Mouse (Mus musculus): Measurements from ENCODE around the gene Sycn.

The Sycn gene

DNA sequence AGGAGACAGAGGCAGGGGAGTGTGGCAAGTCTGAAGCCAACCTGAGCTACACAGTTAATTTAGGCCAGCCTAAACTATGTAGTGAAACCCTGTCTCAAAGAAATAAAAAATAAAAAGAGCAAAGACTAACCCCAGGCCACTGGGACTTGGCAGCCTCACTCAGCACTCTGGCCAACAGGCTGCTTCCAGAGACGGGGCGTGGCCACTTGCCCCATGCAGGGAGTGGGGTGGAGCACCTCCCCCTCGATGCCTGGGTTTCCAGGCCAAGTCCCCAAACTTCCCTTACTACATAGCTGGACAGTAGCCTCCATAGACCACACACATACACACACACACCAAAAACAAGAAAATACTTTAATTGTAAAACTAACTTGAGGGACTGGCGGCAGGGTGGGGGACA, 17.8 kb downstream of the Sycn start:
- DNase-seq (ENCODE audit: low spot score): no peak

DNA sequence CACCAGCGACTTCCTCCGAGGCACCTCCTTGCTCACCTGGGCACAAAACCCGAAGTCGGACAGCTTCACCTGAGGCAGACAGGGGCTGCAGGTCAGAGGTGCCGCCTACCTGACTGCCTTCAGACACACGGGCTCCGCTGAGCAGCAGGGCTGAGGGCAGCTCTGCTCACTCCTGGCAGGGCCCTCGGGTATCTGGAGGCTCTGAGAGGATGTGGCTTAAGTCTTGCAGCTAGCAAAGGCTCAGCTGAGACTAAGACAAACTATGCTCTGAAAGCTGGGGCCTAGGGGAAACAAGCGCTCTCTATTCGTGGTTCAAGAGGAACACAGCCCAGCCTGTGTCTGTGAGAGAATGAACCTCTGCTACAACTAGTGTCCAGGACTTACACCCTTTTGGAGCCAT, 20.2 kb downstream of the Sycn start:
- no peak for DNase-seq (ENCODE audit: low spot score)

DNA sequence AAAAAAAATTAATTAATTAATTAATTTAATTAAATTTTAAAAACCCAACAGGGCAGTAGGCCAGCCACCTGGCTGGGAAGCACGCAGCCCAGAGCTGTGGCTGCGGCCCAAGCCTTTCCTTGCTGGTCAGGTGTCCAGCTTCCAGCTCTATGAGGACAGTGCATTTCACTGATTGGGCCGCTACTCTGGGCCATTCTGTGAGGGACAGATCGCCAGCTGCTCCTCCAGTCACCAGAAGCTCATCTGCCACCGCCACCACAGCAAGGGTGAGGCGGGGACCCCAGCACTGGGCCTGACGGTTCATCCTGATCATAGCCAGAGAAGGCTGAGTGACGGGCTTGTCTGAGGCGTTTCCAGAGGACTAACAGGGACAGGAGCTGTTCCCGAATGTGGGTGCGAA, 21.3 kb downstream of the Sycn start:
- DNase-seq (ENCODE audit: low spot score): no peak

DNA sequence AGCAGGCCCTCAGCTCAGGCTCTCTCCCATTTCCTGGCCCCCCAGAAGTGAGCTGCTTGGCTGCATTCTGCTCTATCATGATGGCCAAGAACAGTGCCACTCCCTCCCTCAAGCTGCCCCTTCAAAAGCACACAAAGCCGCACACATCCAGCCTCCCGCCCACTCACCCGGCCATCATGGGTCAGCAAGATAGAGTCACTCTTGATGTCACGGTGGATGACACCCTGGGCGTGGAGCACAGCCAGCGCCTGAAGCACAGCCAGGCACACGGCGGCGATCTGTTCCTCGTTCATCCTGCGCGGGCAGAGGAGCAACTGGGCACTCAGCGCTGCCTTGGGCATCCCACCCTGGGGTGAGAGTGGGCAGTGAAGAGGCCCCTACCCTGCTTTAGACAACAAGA, 21.7 kb downstream of the Sycn start:
- no peak for DNase-seq (ENCODE audit: low spot score)

DNA sequence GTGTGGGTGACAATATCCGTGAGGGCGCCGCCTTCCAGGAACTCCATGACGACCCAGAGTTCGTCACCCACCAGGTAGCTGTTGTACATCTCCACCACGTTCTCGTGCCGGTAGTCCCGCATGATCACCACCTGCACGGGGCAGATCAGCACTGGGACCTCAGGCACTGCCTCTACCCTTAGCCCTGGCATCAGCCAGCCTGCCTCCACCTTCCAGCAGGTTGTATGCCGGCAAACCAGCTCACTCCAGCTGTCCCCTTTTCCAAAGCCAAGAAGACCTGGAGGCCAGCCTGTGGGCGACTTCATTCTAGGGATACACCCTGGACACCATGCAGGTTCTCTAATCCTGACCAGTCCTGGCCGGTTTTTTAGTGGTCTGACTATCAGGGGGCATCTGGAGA, 22.3 kb downstream of the Sycn start:
- no peak for DNase-seq (ENCODE audit: low spot score)

DNA sequence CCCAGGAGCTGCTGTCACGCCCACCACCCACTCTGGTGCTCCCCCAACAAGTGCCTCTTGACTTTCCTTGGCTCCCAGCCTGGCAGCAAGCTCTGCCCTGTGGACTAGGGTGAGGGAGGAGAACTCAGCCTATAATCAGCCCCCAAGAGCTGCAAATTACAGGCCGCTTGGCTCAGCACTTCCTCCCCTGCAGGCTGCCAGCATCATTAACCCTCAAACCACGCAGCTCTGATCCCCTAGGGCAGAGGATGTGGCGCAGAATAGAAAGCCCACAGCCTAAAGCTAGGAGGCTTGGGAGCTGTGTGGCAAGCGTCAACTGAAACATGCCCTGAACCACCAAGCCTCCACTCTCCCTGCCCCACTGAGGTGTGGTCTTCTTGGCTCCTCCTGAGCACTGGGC, 24.7 kb downstream of the Sycn start:
- no peak for DNase-seq (ENCODE audit: low spot score)

DNA sequence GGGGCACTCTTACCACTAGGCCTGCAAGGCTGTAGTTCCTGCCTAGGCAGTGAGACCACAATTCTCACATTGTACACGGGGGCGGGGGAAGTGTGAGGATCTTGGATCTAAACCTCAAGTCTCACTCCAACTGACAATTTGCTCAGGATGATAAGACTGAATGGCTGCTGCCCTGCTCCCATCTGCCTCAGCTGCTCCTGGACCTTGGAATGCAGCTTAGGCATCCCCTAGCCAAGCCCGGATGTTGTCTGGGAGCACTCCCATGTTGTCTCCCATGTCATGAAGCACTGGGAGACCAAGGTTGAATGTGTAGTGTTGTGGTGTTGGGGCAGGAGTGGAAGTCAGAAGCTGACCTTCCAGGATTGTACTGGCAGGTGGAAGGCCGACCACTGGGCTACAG, 26.9 kb downstream of the Sycn start:
- DNase-seq (ENCODE audit: low spot score): no peak

DNA sequence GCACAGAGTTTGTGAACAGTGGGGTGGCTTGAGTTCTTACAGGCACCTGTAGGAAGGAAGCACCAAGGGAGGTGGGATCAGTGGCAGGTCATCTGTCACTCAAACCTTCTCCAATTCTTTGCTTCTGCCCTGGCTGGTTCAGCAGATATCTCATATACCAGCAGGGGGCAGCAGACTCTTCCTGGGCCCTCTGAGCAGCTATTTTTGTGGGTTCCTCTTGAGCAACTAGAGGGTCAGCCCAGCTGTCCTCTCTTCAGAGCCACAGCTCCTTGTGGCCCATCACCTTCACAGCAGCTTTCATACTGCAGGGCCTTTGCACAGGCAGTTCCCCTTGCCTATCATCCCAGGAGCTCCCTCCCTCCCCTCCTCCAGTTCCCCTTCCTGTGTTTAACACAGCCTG, 27.6 kb downstream of the Sycn start:
- peak; percentile 66 for DNase-seq (ENCODE audit: low spot score)

DNA sequence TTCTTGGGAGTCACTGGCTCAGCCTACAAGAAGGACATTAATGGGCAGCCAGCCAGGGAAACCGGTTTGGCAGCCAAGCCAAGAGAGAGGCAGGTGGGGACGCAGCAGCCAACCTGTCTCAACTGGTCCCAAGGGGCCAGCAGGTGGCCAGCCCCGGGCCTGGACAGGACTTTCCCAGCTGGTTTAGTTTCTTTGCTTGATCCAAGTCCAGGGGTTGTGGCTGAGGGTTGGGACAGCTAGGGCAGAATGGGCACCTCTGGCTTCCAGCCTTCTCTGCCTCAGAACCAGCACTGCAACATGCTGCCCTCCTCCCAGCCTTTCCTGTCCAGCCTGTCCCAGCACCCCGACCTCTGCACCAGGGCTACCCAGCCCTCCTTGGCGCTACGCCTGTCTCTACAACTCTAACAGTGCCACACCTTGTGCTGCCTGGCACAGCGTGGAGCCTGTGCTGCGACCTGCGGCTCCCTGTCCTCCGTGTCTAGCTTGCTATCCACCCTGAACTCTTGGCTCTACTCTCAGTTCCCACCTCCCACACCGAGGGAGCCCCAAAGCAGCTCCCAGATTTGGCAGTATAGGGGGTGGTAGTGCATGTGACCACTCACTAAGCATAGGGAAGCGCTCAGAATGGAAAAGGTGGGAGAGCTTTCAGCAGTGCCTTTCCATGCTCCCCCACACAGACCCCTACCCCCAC, 29.8 kb downstream of the Sycn start:
- DNase-seq (ENCODE audit: low spot score): peak; percentile 92

DNA sequence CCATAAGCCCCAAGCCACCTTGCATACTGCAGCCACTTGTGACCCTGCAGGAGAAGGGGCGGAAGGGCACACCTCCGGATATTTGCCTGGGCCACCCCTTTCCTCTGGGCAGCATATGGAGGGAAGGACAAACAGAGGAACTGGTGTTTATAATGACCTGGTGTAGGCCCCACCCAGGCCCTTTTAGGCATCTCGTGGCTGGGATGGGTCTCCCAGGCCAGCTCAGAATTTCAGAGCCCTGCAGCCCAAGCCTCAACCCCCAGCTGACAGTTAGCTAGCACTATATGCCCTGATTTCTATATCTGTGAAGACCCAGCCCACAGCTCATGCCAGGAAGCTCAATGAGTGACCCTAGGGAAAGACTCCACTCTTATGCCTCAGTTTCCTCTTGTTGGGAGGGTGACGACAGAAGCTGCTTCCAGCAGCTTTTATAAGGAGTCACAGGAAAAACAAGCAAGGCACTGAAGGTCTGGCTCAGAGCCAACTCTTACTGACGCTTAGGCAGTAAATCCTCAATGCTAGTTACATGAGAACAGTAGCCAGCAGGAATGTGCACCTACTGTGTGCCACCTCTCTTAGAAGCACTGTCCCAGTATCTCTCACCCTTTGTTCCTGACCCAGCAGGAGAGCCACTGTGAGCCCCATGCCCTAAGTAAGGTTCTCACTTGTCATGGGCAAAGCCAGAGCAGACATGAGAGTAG, 30.4 kb downstream of the Sycn start:
- no peak for DNase-seq (ENCODE audit: low spot score)

DNA sequence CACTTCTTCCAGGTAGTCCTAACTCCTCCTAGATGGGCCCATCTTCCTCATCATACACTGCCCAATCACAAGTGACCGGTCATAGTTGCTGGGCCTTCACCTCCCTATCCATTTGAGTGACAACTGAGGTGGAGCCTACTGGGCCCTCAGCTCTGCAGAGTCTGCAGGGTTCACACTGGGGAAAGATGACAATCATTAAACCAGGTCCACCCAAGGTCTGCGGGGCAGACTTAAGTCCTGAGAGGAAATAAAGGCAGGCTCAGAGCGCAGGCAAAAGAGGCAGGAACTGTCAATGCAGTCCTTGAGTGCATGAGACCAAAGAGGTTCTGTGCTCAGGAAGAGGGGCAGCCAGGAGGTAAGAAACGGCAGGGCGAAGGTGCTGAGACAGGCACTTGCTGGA, 32.0 kb downstream of the Sycn start:
- DNase-seq (ENCODE audit: low spot score): no peak

DNA sequence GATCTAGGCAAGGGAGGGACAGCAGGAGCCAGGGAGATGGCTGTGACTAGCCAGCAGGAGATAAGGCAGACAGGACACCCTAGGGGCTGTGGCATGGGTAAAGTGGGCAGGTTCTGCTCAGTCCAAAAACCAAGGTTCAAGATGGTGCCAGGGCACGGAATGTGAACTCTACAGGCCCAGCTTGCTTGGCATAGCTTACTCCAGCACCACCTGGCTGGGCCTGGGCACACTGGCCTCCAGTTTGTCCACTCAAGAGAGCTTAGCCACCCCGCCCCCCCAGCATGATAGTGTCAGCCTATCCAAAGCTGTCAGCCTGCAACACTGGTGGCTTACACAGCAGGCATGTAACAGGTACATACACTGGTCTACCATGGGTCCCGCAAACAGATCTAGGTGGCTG, 32.6 kb downstream of the Sycn start:
- DNase-seq (ENCODE audit: low spot score): no peak

DNA sequence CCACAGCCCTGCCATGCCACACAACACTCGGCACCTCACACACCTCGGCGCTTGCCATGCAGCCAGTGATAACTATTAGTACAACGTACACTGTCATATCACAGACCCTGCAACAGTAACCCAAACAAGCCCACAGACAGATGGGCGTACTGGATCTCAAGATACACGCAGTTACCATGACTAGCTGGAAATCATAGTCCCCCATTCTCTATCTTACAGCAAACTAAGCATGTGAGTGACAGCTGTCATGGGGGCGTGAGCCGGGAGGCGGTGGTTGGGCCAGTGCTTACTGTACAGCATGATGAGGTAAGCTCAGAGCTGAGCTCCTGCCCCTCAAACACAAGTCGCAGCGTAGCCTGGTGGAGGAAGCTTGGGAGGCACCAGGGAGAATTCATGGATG, 34.9 kb downstream of the Sycn start:
- no peak for DNase-seq (ENCODE audit: low spot score)

DNA sequence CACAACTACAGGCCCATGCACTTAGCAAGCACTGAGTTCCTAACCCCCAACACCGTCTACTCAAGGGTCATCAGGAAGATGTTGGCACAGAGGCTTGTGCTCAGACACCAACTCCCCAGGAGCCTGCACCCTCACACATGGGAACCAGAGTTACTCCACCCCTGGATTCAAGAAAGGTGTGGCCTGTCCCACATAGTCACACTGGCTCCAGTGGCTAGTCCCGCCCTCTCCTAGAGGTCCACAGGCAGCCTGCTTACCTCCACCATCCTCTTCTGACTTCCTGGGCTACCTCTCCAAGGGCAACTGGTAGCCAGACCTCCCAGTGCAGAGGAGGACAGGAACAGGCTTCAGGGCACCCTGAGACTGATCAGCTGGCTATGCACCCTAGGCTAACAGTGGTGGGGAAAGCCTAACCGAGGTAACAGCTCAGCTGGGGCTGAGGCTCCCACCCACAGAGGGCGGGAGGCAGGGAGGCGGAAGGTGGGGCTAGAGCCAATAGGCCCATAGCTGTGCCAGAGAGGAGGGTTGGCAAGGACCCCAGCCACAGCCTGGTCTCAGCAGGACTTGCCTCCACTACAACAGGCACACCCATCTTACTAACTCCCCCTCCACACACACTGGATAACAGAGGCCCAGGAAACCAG, 35.7 kb downstream of the Sycn start:
- DNase-seq (ENCODE audit: low spot score): peak; percentile 76

DNA sequence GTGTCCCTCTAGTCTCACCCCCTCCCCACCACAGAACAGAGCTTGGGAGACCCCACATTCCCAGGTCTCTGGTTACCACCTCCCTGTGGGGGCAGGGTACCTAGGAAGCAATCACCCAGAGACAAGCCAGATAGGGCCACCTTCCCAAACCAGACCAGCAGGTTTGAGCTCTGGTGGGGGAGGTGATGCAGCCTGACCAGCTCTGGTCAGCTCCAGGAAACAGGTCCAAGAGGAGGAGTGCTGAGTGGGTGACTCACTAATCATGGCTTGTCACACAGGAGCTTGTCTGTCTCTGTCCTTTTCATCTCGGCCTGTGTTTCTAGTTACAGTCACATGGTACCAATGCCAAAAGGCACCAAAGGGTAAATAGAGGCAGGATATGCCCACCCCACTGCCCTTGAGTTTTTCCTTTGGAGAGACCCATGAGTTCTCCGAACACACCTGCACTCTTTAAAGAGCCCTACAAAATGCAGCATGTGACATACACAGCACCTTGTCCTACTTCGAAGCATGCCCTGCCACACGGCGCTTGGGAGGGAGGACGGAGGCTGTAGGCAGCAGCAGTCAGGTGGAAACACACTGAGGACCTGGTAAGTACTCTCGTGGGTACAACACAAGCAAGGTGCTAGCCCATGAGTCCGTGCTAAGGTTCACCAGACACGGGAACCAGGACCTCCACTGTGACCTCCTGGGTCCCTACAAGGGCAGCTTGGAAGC, 37.3 kb downstream of the Sycn start:
- peak; percentile 67 for DNase-seq (ENCODE audit: low spot score)

DNA sequence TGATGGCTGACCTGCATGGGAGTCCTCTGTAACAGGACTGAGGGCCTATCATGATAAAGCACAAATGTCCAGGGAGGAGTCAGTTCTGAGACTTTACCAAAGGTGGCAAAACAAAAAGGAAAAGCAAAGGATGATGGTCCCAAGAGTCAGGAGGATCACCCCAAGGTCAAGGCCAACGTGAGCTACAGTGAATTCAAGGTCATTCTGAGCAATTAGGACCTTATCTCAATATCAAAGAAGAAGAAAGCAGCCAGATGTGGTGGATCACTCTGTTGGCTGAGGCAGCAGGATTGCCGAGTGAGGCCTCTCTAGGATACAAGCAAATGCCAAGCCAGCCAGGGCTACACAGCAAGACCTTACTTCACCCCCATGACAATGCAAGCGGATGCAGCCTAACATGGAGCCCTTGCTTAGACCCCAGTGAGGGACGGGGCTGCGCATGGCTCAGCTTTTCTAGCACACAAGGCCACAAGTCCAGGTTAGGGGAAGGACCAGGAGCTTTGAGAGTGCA, 37.9 kb downstream of the Sycn start:
- DNase-seq (ENCODE audit: low spot score): no peak

DNA sequence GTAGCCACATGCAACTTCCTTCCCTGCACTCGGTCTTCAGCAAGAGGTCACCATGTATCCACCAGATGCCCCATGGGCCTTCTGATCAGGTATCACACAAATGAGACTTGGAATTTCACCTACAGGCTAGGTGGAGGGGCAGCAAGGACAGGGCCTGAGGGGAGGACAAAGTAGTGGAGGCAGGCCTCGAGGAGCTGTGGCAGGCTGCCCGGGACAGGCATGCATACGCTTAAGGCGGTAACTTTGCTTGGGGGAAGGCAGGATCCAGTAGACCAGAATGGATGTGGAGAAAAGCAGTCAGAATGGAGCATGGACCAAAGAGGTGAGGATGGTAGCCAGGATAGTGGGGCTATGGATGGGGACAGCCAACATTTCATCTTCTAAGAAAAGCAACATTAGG, 39.1 kb downstream of the Sycn start:
- DNase-seq (ENCODE audit: low spot score): no peak

DNA sequence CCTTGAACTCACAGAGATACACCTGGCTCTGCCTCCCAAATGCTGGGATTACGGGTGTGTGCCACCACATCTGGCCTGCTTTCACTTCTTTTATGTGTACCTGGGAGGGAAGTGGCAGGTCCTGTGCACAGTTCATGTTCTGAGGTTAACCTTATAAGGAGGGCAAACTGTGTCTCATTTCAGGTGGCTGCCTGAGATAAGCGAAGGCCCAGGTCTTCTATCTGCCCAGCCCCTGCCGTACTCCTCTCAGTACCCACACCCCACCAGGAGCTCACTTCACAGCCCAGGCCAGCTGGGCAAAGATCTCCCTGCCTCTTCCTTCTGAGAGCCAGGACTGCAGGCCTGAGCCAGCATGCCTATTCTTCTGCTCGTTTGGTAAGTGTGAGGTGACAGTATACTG, 41.0 kb downstream of the Sycn start:
- no peak for DNase-seq (ENCODE audit: low spot score)

DNA sequence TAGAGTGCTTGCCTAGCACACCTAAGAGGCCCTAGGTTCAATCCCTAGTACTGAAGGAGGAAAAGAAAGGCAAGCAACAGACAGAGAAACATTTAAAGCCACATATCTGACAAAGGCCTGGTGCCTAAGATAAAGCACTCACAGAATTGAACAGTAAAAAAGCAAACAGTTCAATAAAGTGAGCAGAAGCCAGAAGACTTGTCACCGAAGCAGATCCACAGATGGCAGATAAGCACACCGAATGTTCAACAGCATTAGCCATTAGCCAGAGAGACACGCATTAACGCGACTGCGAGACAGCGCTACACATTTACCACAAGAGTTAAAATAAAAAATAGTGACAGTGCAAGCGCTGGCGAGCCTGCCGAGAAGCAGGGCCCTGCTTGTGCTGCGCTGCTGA, 42.2 kb downstream of the Sycn start:
- no peak for DNase-seq (ENCODE audit: low spot score)

DNA sequence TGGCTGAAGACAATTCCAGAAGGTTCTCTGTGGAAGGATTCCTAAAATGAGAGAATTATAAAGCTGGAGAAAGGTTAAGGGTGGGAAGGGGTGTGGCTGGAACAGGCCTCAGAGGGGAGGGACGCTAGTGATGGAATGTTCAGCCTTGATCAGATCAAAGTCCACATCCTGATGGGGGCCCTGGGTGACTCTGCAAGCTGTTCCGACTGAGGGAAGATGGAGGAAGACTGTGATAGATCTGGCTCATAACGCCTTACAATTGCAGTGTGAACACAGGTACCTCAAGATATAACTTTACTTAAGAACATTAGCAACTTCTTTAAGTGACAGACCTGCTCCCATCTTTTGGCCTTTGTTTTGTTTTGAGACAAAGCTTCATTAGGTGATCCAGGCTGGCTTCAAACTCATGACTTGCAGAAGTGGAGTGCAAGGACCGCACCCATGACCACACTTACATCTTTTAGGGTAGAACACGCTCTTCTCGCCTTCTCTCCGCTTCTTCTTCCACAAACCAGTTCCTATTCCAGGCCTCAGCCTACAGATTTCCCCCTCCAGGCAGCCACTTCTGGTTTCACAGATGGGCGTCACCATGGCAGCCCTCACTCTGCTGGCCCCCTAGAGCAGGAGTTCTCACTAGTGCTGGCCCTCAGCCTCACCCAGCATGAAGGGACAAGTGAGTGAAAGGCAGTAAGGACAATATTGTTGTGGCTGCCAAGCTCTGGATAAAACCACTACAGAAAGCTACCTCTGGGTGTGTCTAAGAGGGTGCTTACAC, 43.1 kb downstream of the Sycn start:
- no peak for DNase-seq (ENCODE audit: low spot score)

DNA sequence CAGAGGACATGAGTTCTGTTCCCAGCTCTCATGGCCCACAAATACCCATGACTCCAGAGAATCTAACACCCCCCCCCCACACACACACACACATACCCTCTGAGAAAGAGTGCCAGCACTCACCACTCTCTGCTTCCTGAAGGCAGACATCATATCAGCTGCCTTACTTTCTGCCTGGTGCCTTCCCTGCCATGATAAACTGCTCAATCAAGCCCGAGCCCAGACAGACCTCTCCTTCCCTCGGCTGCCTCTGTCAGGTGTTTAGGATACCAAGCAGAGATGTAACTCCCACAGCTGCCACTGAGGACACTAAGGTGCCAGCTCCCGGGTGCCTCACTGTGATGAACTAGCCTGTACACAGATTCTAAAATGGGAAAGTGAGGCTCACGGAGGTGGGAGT, 43.8 kb downstream of the Sycn start:
- DNase-seq (ENCODE audit: low spot score): no peak

DNA sequence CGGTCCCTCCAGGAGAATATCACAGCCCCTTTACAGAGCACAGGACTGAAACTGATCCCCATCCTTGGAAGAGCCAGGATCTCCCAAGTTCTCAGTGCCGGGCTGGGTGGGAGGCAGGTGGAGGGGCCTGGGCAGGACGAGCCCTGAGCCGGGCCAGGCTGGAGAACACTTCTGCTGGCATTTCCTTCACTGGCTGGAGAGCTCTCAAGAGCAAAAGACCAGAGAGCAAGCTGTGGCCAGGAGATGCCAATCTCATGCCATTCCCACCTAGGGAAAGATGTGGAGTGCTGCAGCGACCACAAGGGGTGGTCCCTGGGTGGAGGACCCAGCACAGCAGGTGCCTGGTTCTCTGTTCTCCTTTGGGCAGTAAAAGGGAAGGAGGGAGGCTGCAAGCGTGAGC, 44.3 kb downstream of the Sycn start:
- DNase-seq (ENCODE audit: low spot score): no peak

Data from urinary bladder, postnatal 25 days (tissue).